Mouse (Mus musculus) spleen, adult 12 weeks (tissue): ENCODE results near the gene Chst15.

Experiments
- DNase-seq: peaks from one replicate; pipeline ENCODE4 v3.0.0; 2022; ENCODE audit warnings: low spot score

Chst15 gene

GRCm38 (mm10) chr7:132302508-132303241, 14.4 kb downstream of the Chst15 start:
- no peak for DNase-seq

GRCm38 (mm10) chr7:132299661-132300210, 17.3 kb downstream of the Chst15 start:
- no peak for DNase-seq

- no peak for DNase-seq
These were observed 18.5 kb downstream of the Chst15 start for GRCm38 (mm10) chr7:132298412-132298990.

- DNase-seq: no peak
These were observed 20.2 kb downstream of the Chst15 start for GRCm38 (mm10) chr7:132296661-132297443.

- no peak for DNase-seq
These were observed 20.9 kb downstream of the Chst15 start for GRCm38 (mm10) chr7:132296132-132296531.

GRCm38 (mm10) chr7:132287340-132287664, 29.7 kb downstream of the Chst15 start:
- no peak for DNase-seq

GRCm38 (mm10) chr7:132286630-132287339, 30.2 kb downstream of the Chst15 start:
- DNase-seq: no peak

GRCm38 (mm10) chr7:132284795-132285194, 32.2 kb downstream of the Chst15 start:
- no peak for DNase-seq

- no peak for DNase-seq
These were observed 32.8 kb downstream of the Chst15 start for GRCm38 (mm10) chr7:132284048-132284737.

GRCm38 (mm10) chr7:132282576-132282975, 34.5 kb downstream of the Chst15 start:
- no peak for DNase-seq

- no peak for DNase-seq
These were observed 34.9 kb downstream of the Chst15 start for GRCm38 (mm10) chr7:132282161-132282560.

- no peak for DNase-seq
These were observed 35.3 kb downstream of the Chst15 start for GRCm38 (mm10) chr7:132281753-132282152.

- DNase-seq: no peak
These were observed 38.4 kb downstream of the Chst15 start for GRCm38 (mm10) chr7:132278658-132279057.

- no peak for DNase-seq
These were observed 40.7 kb downstream of the Chst15 start for GRCm38 (mm10) chr7:132276287-132276686.

- no peak for DNase-seq
These were observed 43.1 kb downstream of the Chst15 start for GRCm38 (mm10) chr7:132273741-132274513.

GRCm38 (mm10) chr7:132272984-132273383, 44.0 kb downstream of the Chst15 start:
- no peak for DNase-seq

- no peak for DNase-seq
These were observed 46.7 kb downstream of the Chst15 start for GRCm38 (mm10) chr7:132270364-132270763.

- DNase-seq: no peak
These were observed 47.4 kb downstream of the Chst15 start for GRCm38 (mm10) chr7:132269661-132270060.

- DNase-seq: no peak
These were observed 49.1 kb downstream of the Chst15 start for GRCm38 (mm10) chr7:132267721-132268498.

GRCm38 (mm10) chr7:132264763-132265162, 52.3 kb downstream of the Chst15 start:
- DNase-seq: no peak
